Mouse (Mus musculus): ENCODE measurements around the gene Ankrd11. TPM values are rescaled to one million over a fixed set of nuclear protein-coding genes. Genes with fewer than 3 reads are reported as not detected.

The Ankrd11 gene
- polyA plus RNA-seq, 1 experiment from 2014 or later = 13.6 TPM

DNA sequence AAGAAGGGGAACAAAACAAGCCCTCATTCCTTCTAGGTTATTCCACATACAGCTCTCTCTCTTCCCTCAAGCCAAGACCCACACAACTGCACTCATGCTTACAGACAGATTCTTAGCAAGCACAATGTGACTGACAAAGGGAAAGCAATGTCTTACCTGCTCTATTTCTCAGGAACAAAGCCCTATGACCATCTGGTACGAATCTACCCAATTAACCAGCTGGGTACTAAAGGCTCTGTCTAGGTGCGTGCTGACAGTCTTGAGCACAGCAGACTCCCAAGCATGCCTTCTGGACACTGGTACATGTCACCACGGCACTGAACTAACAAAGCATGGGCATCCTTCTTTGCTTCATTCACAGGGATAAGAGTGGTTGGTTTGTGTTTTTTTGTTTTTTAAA lies 103.9 kb downstream of the Ankrd11 start:
- peaks cover 82% of the 10 kb centered on the region for H3K4me1 ChIP-seq (replicated peaks)
- WGBS (ENCODE audit: insufficient replicate concordance) = 78% methylated on average over 3 of the region's 3 CpGs
- no peak overlapping the region for H3K9ac ChIP-seq
- no peaks in the 10 kb centered on the region for H3K27me3 ChIP-seq
- no peaks in the 10 kb centered on the region for H3K9me3 ChIP-seq (replicated peaks)
- no peak overlapping the region for H3K27ac ChIP-seq
- no peak overlapping the region for H3K4me3 ChIP-seq (replicated peaks)
- ATAC-seq (ENCODE audit: low read depth) = no peak
- 0 out of 2 replicates have a peak, but pooled peaks cover 2% of the 10 kb centered on the region for H3K36me3 ChIP-seq
- no peak overlapping the region for H3K4me2 ChIP-seq
- no peak for DNase-seq

DNA sequence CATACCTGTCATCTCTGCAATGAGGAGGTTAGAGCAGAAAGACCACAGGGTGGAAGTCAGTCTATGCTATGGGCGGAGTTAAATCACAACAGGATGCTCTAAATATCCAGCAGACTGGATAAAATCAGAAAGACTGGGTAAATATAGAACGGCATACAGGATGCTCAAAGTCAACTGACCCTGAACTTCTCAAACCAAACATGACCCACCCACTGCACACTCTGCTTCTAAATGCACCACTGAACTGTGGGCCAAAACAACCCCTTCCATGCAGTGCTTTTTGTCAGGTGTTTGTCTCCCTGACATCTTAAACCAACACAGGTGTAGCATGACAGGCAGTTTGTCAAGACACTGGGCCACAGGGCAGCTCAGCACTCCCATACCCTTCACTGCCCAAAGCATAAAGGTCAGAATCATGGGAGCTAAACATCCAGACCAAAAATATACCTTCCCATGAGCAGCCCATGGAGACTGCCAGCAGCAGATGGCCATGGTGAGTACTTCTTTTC lies 104.5 kb downstream of the Ankrd11 start:
- H3K27me3 ChIP-seq = no peaks in the 10 kb centered on the region
- H3K36me3 ChIP-seq = 0 out of 2 replicates have a peak, but pooled peaks cover 3% of the 10 kb centered on the region
- no peak for ATAC-seq (ENCODE audit: low read depth)
- DNase-seq = no peak
- H3K9me3 ChIP-seq (replicated peaks) = no peaks in the 10 kb centered on the region
- no peak overlapping the region for H3K9ac ChIP-seq
- H3K27ac ChIP-seq = no peak overlapping the region
- no peak overlapping the region for H3K4me2 ChIP-seq
- H3K4me3 ChIP-seq (replicated peaks) = no peak overlapping the region
- peaks cover 84% of the 10 kb centered on the region for H3K4me1 ChIP-seq (replicated peaks)
- 61% methylated on average over 2 of the region's 2 CpGs for WGBS (ENCODE audit: insufficient replicate concordance)

DNA sequence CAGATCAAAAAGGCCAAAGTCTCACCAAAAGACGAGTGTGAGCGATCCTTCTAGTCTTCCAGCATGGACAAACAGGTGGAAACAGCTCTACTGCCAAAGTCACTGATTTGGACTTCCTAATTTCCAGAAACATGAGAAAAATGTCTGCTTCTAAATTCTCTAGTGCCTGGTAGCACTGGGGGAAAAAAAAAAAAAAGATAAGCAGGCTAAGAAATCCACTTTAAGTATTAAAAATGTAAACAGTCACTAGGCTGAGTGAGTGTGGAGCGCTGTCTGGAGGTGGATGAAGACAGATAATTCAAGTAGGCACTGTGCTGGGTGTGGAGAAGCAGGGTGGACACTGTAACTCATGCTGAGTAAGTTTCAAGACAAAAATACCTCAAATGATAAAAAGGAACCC lies 106.2 kb downstream of the Ankrd11 start:
- ATAC-seq (ENCODE audit: low read depth) (no peak), DNase-seq (no peak)
- no peak overlapping the region for H3K4me2 ChIP-seq
- no peaks in the 10 kb centered on the region for H3K27me3 ChIP-seq
- H3K9ac ChIP-seq = no peak overlapping the region
- H3K9me3 ChIP-seq (replicated peaks) = no peaks in the 10 kb centered on the region
- H3K27ac ChIP-seq = no peak overlapping the region; the same call in 1 of the 2 replicates
- 0 out of 2 replicates have a peak, but pooled peaks cover 3% of the 10 kb centered on the region for H3K36me3 ChIP-seq
- no peak overlapping the region for H3K4me3 ChIP-seq (replicated peaks)
- H3K4me1 ChIP-seq (replicated peaks) = peaks cover 93% of the 10 kb centered on the region
- WGBS (ENCODE audit: insufficient replicate concordance) = 65% methylated on average over 3 of the region's 3 CpGs

DNA sequence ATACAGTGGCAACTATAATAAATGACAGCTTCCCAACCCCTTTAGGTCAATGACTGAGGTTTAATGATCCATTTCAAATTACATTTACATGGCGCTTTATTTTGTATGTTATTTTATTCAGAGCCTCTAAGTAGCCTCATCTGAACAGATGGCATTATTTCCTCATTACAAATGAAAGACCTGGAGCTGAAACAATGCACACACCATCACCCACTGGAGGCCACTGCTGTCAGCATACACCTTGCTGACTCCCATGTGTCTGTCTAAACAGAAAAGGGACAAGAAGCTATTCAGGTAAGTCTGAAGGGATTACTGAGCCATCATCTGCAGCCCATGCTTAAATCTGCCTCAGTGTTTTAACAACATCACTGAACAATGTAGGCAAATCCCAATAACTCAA lies 107.0 kb downstream of the Ankrd11 start:
- Histone ChIP-seq H3K27me3 (no peaks in the 10 kb centered on the region), H3K4me2 (no peak overlapping the region), H3K4me1 (replicated peaks) (peaks cover 92% of the 10 kb centered on the region), H3K9ac (no peak overlapping the region), H3K9me3 (replicated peaks) (no peaks in the 10 kb centered on the region), H3K36me3 (0 out of 2 replicates have a peak, but pooled peaks cover 3% of the 10 kb centered on the region), H3K4me3 (replicated peaks) (no peak overlapping the region), H3K27ac (no peak overlapping the region)
- DNase-seq (no peak), ATAC-seq (ENCODE audit: low read depth) (no peak)
- 69% methylated on average over 1 of the region's 1 CpGs for WGBS (ENCODE audit: insufficient replicate concordance)

DNA sequence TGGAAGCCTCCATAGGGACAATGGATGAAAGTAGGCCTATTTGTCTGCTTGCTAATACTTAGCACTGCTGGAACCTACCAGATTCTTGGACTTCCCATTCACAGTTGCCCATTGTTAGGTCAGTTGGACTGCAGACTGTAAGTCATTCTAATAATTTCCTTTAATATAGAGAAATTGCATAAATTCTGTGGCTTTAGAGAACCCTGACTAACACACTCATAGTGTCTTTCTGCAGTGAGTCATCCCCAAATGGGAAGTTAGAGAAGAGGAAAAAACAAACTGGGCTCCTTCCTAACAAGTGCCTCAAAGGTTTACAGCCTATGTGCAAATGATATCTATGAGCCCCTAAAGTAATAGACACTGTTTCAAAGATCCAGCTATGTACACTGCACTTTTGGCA lies 108.1 kb downstream of the Ankrd11 start:
- no peak overlapping the region for H3K4me2 ChIP-seq
- ATAC-seq (ENCODE audit: low read depth) (no peak), DNase-seq (no peak)
- peaks cover 82% of the 10 kb centered on the region for H3K4me1 ChIP-seq (replicated peaks)
- H3K36me3 ChIP-seq = 0 out of 2 replicates have a peak, but pooled peaks cover 3% of the 10 kb centered on the region
- no peaks in the 10 kb centered on the region for H3K9me3 ChIP-seq (replicated peaks)
- H3K27me3 ChIP-seq = no peaks in the 10 kb centered on the region
- H3K4me3 ChIP-seq (replicated peaks) = no peak overlapping the region
- H3K27ac ChIP-seq = no peak overlapping the region
- H3K9ac ChIP-seq = no peak overlapping the region

DNA sequence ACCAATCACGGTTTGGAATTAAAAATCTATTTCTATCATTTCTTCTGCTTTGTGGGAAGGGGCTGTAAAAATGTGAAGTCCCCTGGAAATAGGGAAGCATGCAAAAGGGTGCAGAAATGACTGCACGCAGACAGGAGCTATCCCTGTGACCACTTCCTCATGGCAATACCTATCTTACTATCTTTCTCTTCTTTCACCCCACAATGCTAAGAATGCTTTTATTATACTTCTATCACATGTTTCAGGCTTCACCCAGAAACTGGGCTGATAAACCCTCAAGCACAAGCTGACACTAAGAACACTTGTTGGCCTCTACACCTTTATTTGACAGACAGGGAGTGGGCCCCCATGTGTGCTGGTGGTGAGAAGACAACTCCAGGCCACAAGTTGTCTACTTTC lies 109.5 kb downstream of the Ankrd11 start:
- WGBS (ENCODE audit: insufficient replicate concordance) = 26% methylated on average over 2 of the region's 2 CpGs
- ATAC-seq (ENCODE audit: low read depth) = no peak

DNA sequence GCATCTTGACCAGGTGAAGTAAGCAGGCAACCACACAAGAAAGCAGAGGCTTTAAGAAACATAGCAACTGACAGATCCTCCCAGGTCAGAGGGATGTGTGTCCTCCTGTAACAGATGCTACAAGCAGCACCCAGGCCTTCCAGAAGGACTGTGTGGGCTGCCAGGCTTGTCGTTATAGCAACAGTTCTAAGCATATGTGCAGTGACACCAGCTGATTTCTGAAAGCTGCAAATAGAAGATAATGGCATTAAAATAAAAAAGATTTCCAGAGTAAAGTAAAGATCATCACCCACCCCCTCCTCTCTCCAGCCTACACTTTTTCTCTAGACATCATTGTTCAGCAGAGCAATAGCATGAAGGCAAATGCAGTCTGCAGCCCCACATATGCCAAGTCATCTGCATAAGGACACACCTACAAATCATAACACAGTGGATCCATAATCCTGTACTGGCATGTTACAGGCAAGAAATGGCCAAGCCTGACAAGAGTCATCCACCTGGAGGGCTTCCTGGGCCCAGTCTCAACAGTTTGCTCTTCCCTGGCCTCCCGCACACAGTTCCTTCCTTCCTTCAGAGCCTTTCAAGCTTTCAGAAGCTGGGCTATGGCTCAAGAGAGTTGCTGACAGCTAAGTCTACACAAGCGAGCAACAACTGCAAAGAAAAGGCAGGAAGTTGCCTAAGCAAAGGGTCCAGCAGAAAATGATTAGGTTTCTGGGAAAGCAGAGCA lies 110.1 kb downstream of the Ankrd11 start:
- ATAC-seq (ENCODE audit: low read depth) (peak; percentile 15; the same call in 1 of the 2 replicates), DNase-seq (no peak)
- no peak overlapping the region for H3K4me2 ChIP-seq
- WGBS (ENCODE audit: insufficient replicate concordance) = 41% methylated on average over 3 of the region's 3 CpGs
- H3K4me1 ChIP-seq (replicated peaks) = peaks cover 62% of the 10 kb centered on the region
- H3K27me3 ChIP-seq = no peaks in the 10 kb centered on the region
- H3K36me3 ChIP-seq = peaks cover 4% of the 10 kb centered on the region; the same call in 1 of the 2 replicates
- H3K4me3 ChIP-seq (replicated peaks) = no peak overlapping the region
- no peak overlapping the region for H3K27ac ChIP-seq
- H3K9ac ChIP-seq = no peak overlapping the region
- H3K9me3 ChIP-seq (replicated peaks) = no peaks in the 10 kb centered on the region

More for the DNA sequence above, 109.5 kb downstream of the Ankrd11 start:
- no peak for DNase-seq
- Histone ChIP-seq H3K4me2 (no peak overlapping the region), H3K9ac (no peak overlapping the region), H3K4me1 (replicated peaks) (peaks cover 68% of the 10 kb centered on the region), H3K4me3 (replicated peaks) (no peak overlapping the region), H3K27ac (no peak overlapping the region), H3K27me3 (no peaks in the 10 kb centered on the region), H3K36me3 (0 out of 2 replicates have a peak, but pooled peaks cover 3% of the 10 kb centered on the region), H3K9me3 (replicated peaks) (no peaks in the 10 kb centered on the region)

DNA sequence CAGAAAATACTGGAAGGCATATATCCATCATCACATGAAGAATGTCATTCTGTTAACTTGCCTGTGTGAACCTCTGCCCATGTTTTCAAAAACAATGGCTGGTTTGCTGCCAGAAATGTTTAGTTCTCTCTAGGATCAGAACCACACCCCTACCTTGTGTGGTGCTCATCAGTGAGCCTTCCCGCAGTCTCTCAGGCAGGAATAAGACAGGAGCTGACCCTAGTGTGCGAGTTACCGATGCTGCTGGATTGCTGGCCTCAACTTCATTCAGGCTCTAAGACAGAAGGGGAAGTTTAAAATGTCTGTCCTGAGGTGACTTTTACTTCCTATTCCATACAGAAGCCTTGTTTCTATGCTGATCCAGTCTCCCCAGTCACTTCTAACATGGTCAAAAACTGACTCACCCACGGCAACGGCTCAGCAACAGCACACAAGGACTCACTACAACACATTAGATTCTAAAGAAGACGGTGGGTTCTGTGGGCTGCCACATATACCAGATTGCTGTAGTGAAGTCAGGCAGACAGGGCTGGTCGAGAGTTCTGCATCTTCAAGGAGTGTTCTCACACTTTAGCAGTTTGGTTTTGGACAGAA lies 113.3 kb downstream of the Ankrd11 start:
- Histone ChIP-seq H3K27ac (no peak overlapping the region), H3K9me3 (replicated peaks) (no peaks in the 10 kb centered on the region), H3K27me3 (no peaks in the 10 kb centered on the region), H3K4me3 (replicated peaks) (no peak overlapping the region), H3K9ac (no peak overlapping the region), H3K4me1 (replicated peaks) (peaks cover 64% of the 10 kb centered on the region), H3K36me3 (peaks cover 8% of the 10 kb centered on the region; the same call in 1 of the 2 replicates), H3K4me2 (no peak overlapping the region)
- WGBS (ENCODE audit: insufficient replicate concordance) = 53% methylated on average over 7 of the region's 7 CpGs
- DNase-seq = no peak
- no peak for ATAC-seq (ENCODE audit: low read depth)

DNA sequence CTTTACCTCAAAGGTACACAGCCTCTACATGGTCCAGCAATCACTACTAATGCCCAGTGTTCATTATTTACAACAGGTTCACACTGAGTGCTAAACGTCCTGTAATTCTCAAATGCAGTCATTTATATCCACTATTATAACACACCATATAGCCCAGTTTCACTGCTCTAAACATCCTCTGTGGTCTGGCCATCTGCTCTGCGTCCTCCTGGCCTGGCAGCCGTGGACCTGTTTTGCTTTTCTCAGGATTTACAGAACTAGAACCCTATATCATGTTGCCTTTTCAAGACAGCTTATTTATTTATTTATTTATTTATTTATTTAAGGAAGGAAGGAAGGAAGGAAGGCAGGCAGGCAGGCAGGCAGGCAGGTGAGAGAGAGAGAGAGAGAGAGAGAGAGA lies 114.2 kb downstream of the Ankrd11 start:
- WGBS (ENCODE audit: insufficient replicate concordance) = 73% methylated on average over 3 of the region's 3 CpGs
- Histone ChIP-seq H3K36me3 (peaks cover 5% of the 10 kb centered on the region; the same call in 1 of the 2 replicates), H3K4me2 (no peak overlapping the region), H3K27ac (no peak overlapping the region), H3K9me3 (replicated peaks) (no peaks in the 10 kb centered on the region), H3K9ac (no peak overlapping the region), H3K4me3 (replicated peaks) (no peak overlapping the region), H3K27me3 (no peaks in the 10 kb centered on the region), H3K4me1 (replicated peaks) (peaks cover 62% of the 10 kb centered on the region)
- ATAC-seq (ENCODE audit: low read depth) = no peak
- DNase-seq = no peak

DNA sequence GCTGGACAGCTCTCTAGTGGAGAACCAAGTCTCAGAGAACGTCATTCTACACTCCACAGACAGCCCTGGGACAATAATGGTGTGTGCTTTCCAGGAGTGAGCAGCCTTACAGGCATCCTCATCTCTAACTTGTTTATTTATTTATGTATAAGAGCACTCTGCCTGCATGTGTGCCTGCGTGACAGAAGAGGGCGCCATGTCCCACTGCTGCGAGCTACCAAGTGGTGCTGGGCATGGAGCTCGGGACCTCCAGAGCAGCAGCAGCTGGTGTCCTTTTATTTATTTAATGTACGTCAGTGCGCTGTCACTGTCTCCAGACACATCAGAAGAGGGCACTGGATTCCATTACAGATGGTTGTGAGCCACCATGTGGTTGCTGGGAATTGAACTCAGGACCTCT lies 115.3 kb downstream of the Ankrd11 start:
- H3K36me3 ChIP-seq = peaks cover 5% of the 10 kb centered on the region; the same call in 1 of the 2 replicates
- 82% methylated on average over 7 of the region's 7 CpGs for WGBS (ENCODE audit: insufficient replicate concordance)
- H3K27me3 ChIP-seq = no peaks in the 10 kb centered on the region
- peaks cover 59% of the 10 kb centered on the region for H3K4me1 ChIP-seq (replicated peaks)
- no peak overlapping the region for H3K4me2 ChIP-seq
- DNase-seq (no peak), ATAC-seq (ENCODE audit: low read depth) (0 out of 2 replicates have a peak, but pooled peaks have one; percentile 16)
- no peaks in the 10 kb centered on the region for H3K9me3 ChIP-seq (replicated peaks)
- no peak overlapping the region for H3K4me3 ChIP-seq (replicated peaks)
- H3K9ac ChIP-seq = no peak overlapping the region
- H3K27ac ChIP-seq = no peak overlapping the region

DNA sequence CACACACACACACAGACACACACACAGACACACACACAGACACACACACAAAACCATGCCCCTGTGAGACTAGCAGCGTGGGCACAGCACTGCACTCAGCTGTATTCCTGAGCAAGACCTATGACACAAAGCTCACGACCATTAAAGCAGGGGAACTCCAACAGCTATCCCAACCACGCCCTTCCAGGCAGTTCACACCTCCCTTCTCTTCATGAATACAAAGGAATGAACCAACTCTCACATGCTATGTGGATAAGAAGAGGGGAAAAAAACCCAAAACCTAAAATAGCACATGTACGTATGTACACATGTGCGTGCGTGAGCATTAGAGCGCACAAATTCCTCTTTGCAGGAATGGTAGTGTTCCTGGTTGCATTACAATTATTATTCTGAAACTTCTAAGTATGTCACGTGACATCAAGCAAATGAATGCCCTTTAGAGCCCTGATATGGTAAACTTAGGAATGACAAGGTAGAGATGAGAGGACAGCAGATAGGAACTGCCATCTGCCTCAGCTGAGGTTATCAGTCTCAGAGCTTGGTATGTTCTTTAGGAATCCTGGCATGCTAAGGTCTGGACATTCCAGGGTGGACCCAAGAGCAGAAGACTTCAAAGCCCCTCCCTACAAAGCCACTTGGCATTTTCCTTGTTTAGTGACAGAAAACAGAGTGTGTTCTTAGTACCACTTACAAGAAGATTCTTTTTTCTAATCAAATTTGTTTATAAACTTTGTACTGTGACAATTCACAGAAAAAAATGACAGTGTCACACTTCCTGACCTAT lies 115.9 kb downstream of the Ankrd11 start:
- Histone ChIP-seq H3K9me3 (replicated peaks) (no peaks in the 10 kb centered on the region), H3K27ac (no peak overlapping the region), H3K9ac (no peak overlapping the region), H3K36me3 (peaks cover 5% of the 10 kb centered on the region; the same call in 1 of the 2 replicates), H3K4me2 (no peak overlapping the region), H3K4me3 (replicated peaks) (no peak overlapping the region), H3K27me3 (no peaks in the 10 kb centered on the region), H3K4me1 (replicated peaks) (peaks cover 61% of the 10 kb centered on the region)
- ATAC-seq (ENCODE audit: low read depth) (no peak), DNase-seq (no peak)
- 79% methylated on average over 8 of the region's 8 CpGs for WGBS (ENCODE audit: insufficient replicate concordance)

Data from liver, embryonic 13.5 days (tissue).